Mouse (Mus musculus) spleen, embryonic (tissue): Measurements from ENCODE around the gene Vmn1r229.

Experiments used
- CTCF ChIA-PET: fragments of 350-600 bp; sonication (Branson Sonifier 250); formaldehyde crosslinking; loops from one replicate; lab custom pipeline; 2022; lab: Charles Lee

Gene Vmn1r229

DNA sequence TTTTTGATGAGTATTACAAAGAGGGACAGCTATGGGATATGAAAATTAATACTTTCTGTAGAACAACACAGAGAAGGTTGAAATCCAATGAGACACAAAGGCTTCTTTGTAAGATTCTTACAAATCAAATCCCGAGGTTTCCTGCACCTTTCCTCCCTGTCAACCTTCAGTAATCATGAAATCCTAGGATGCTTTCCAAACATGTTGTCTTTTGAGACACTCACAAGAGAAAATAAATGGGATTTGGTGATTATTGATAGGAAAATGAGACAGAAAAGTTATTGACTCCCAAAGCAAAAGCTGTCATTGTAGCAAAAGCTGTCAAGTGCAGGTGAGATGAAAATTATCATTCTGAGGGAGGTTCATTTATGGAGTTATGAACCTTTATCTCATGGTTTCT lies at the start of gene Vmn1r229:
TSS of gene Vmn1r229 (plus strand) at position 301 of the 400 bp plus-strand sequence.
- CTCF ChIA-PET: no interaction called here

DNA sequence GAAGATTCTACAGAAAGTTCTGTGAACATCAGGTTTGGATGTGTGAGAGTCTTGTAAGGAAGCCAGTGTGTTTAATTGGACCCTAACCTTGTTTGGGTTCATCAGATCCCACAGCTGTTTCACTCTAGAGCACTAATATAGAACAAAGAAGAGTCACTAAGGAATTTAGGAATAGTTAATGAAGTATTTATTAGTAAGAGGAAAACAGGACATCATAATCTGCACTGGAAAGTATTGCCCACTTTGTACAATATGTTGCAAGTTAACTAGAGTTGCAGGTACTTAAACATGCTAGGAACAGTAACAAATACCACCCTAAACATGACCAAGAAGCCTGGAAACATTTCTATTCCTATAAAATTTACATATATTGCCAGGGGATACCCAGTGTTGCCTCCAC lies 25.3 kb upstream of the Vmn1r229 start, which contains the start of gene Vmn1r228:
TSS of gene Vmn1r228 (minus strand) at position 101 of the 400 bp plus-strand sequence.
- CTCF ChIA-PET: no interaction called here

DNA sequence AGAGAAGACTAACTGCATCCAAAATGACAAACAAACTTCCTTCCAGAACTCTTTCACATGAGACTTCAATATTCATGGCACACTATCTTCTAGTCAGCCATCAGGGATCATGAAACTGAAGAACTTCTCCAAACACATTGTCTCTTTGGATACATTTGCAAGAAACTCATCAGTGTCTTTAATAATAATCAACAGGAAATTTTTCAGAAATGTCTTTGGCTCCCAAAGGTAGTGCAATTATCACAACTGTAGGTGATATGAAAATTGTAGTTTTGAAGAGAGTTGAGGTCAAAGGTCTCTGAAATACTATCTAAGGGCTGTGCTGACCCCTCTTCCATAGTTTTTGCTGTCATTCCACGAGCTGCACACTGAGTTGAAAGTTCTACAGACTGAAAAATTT lies 28.8 kb downstream of the Vmn1r229 start, which contains the start of gene Vmn1r230:
TSS of gene Vmn1r230 (plus strand) at position 301 of the 400 bp plus-strand sequence.
- CTCF ChIA-PET: no interaction called here
